Mouse (Mus musculus) hindbrain, embryonic 11.5 days (tissue): ENCODE results near the gene Anxa9. TPM values are rescaled to one million over a fixed set of nuclear protein-coding genes. Genes with fewer than 3 reads are reported as not detected.

Source experiments
- ATAC-seq: fragments of 200-750 bp; cut with Nextera tagmentation; 2 replicates; pipeline ENCODE4 v1.8.0; 2017; ENCODE audit warnings: mild to moderate bottlenecking, moderate TSS enrichment, moderate library complexity; ENCODE audit not compliant: low FRiP score
- DNase-seq: peaks from one replicate; pipeline ENCODE4 v3.0.0-alpha.2; 2015; ENCODE audit warnings: low spot score
- H3K27ac ChIP-seq: fragments of 300-500 bp; sonication (generic); 2 replicates; pipeline ENCODE4 v1.5.1; 2014; ENCODE audit warnings: mild to moderate bottlenecking, low read depth, low read length
- H3K27me3 ChIP-seq: fragments of 300-500 bp; sonication (generic); 2 replicates; pipeline ENCODE4 v1.6.1; 2014; ENCODE audit warnings: mild to moderate bottlenecking, low read length, moderate library complexity, mixed read lengths; ENCODE audit not compliant: control insufficient read depth, insufficient read depth
- H3K36me3 ChIP-seq: fragments of 300-500 bp; sonication (generic); 2 replicates; pipeline ENCODE4 v1.6.1; 2014; ENCODE audit warnings: mild to moderate bottlenecking, low read length, moderate library complexity, mixed read lengths; ENCODE audit not compliant: control insufficient read depth, insufficient read depth
- H3K4me1 ChIP-seq: fragments of 300-500 bp; sonication (generic); replicated peaks from 2 replicates; pipeline ENCODE4 v1.6.1; 2014; ENCODE audit warnings: low read length, mixed read lengths; ENCODE audit not compliant: control insufficient read depth, insufficient read depth
- H3K4me2 ChIP-seq: fragments of 300-500 bp; sonication (generic); replicated peaks from 2 replicates; pipeline ENCODE4 v1.6.1; 2014; ENCODE audit warnings: mild to moderate bottlenecking, low read depth, low read length
- H3K4me3 ChIP-seq: fragments of 300-500 bp; sonication (generic); 2 replicates; pipeline ENCODE4 v1.5.1; 2014; ENCODE audit warnings: low read depth, low read length
- H3K9ac ChIP-seq: fragments of 300-500 bp; sonication (generic); 2 replicates; pipeline ENCODE4 v1.6.1; 2014; ENCODE audit warnings: low read depth, low read length
- H3K9me3 ChIP-seq: fragments of 300-500 bp; sonication (generic); 2 replicates; pipeline ENCODE4 v1.6.1; 2016; ENCODE audit warnings: low read length; ENCODE audit not compliant: control insufficient read depth
- WGBS: fragments of 180-500 bp; shearing (Covaris S2); extraction: QIAGEN DNeasy Blood & Tissue Kit; methylation state at CpG from one replicate; pipeline ENCODE4 v1.1.7; 2014; 5-methylcytosine and 5-hydroxymethylcytosine counted together
- polyA plus RNA-seq: library from polyadenylated mRNA; unstranded; fragments of >200 nt; fragmentation: Nextera tagmentation; extraction: Ambion mirVana; gene quantifications from 2 replicates; pipeline ENCODE4 v1.2.1, GENCODE M21; 2014

Anxa9 gene
- polyA plus RNA-seq, 1 experiment from 2014 or later: 1.6 TPM

DNA sequence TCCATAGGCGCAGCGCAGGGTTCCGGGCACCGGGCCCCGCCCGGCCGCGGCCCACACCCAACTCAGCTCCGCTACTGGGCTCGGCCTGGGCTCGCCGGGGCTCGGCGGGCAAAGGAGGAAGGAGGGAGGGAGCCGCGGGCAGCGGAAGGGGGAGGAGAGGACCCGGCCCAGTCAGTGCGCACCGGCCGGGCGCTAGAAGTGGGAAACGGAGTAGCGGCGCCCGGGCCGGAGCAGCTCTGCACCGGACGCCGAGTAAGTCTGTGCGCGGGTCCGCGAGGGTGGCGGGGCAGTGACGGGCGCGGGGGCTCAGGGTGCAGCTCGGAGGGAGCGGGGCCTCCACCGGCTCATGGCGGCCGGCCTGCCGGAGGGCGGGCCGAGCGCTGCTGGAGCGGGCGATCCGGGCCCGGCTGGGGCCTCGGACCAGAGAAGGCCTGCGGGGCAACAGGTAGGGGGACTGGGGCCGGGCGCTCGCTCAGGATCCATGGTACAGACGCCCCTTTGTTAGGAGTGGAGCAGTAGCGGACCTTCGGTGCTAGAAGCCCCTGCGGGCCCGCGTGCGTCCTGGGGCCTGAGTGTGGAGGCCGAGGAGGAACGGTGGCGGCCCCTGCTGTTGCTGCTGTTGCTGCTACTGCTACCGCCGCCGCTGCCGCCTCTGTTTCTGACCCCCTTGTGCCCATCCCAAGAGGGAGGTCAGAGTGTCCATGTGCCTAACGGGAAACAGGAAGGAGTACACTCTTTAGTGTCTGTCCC, 8.3 kb upstream of the Anxa9 start:
- Histone ChIP-seq H3K27ac (peak overlapping the region; percentile 91), H3K36me3 (no peaks in the 10 kb centered on the region), H3K9me3 (no peaks in the 10 kb centered on the region), H3K9ac (peak overlapping the region; percentile 99), H3K27me3 (no peaks in the 10 kb centered on the region), H3K4me3 (peak overlapping the region; percentile 88), H3K4me2 (peak overlapping the region; percentile 80), H3K4me1 (peaks cover 14% of the 10 kb centered on the region)
- peak; percentile 95 for ATAC-seq
- under 1% methylated on average over 61 of the region's 71 CpGs for WGBS
- DNase-seq: peak; percentile 87

DNA sequence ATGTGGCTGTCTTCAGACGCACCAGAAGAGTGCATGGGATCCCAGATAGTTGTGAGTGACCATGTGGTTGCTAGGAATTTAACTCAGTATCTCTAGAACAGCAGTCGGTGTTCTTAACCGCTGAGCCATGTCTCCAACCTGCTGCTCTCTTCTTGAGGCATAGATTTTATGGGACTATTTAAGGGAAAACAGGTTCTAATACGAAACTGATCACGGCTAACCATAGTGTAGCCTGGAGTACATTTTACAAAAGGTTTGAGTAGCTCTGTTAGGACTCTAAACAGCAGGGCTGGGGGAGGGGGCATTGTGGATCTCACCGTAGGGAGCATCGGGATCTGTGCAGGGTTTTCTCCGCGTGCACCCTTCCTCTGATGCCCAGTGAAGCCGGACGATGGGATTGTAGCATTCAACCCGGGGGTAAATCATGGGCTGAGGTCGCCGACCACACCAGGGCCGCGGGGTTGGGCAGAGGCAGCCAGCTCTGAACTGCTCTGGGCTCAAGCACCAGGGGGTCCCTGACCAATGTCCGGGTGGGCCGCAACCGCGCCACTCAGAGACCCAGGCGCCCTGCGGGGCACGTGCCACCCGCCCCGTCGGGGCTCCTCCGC, 7.6 kb upstream of the Anxa9 start, which contains the start of gene Cers2:
Gene Cers2 (plus strand): TSS at position 306 of the 608 bp plus-strand sequence.
- Histone ChIP-seq H3K27me3 (no peaks in the 10 kb centered on the region), H3K4me3 (peak within 1 kb of the TSS; percentile 88), H3K9ac (peak within 1 kb of the TSS; percentile 99), H3K9me3 (no peaks in the 10 kb centered on the region), H3K36me3 (no peaks in the 10 kb centered on the region), H3K4me1 (peaks cover 14% of the 10 kb centered on the region), H3K4me2 (peak within 1 kb of the TSS; percentile 80), H3K27ac (peak within 1 kb of the TSS; percentile 91)
- no peak for ATAC-seq
- 3% methylated on average over 25 of the region's 27 CpGs for WGBS
- DNase-seq: no peak

DNA sequence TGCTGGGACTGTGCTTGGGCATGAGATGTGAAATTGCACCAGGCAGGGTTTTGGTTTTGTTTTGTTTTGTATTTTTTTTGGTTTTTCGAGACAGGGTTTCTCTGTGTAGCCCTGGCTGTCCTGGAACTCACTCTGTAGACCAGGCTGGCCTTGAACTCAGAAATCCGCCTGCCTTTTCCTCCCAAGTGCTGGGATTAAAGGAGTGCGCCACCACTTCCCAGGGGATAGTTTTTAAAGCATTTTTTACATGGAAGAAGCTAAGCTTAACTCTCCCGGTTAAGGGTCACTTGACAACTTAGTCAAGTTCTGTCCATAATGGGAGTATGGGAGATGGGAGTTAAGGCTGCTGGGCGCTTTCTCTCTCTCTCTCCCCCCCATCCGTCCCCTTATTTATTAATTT, 7.1 kb upstream of the Anxa9 start:
- no peak overlapping the region for H3K4me3 ChIP-seq
- 55% methylated on average over 6 of the region's 6 CpGs for WGBS
- no peak overlapping the region for H3K9ac ChIP-seq
- H3K4me2 ChIP-seq: peak overlapping the region; percentile 80; the same call in 1 of the 2 replicates
- no peaks in the 10 kb centered on the region for H3K27me3 ChIP-seq
- H3K27ac ChIP-seq: no peak overlapping the region
- H3K4me1 ChIP-seq: peaks cover 14% of the 10 kb centered on the region
- ATAC-seq (no peak), DNase-seq (no peak)
- no peaks in the 10 kb centered on the region for H3K9me3 ChIP-seq
- no peaks in the 10 kb centered on the region for H3K36me3 ChIP-seq

DNA sequence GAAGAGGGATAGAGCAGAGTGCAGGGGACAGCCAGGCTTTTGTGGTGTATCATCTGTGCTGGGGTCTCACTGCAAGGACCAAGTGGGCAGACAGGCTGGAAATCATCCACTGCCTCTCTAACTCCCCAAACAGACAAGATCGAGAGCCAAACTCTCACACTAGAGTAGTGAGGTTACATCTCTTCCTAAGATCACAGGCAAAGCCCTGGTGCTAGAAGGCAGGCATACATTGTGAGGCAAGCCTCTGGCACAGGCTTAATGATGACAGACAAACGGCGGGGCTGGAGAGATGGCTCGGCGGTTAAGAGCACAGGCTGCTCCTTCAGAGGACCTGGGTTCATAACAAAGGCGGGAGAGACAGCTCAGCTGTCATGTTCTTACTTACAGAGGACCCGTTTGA, 6.5 kb upstream of the Anxa9 start:
- Histone ChIP-seq H3K27me3 (no peaks in the 10 kb centered on the region), H3K36me3 (no peaks in the 10 kb centered on the region), H3K4me1 (peaks cover 12% of the 10 kb centered on the region), H3K4me2 (no peak overlapping the region), H3K9me3 (no peaks in the 10 kb centered on the region), H3K9ac (no peak overlapping the region), H3K4me3 (no peak overlapping the region), H3K27ac (no peak overlapping the region)
- DNase-seq (no peak), ATAC-seq (no peak)
- WGBS: 41% methylated on average over 7 of the region's 7 CpGs

DNA sequence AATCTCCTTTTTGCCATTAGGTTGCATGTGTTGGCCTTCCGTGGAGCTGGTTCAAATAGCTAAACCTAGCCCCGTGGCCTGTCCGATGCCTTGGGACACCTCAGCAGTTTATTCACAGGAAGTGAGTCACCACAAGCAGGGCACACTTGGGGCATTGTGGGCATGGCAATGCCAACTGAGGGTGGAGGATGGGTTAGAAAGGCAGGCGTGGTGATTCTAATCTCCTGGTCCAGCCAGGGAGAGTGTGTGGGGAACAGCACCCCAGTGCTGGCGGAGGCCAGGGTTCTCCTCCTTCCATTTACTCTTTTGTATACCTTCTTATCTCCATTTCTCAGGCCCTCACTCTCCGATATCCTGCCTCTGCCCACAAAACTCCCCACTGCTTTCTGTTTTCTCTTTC, 5.6 kb upstream of the Anxa9 start:
- Histone ChIP-seq H3K4me2 (no peak overlapping the region), H3K9me3 (no peaks in the 10 kb centered on the region), H3K4me3 (no peak overlapping the region), H3K4me1 (peaks cover 9% of the 10 kb centered on the region), H3K9ac (no peak overlapping the region), H3K36me3 (no peaks in the 10 kb centered on the region), H3K27me3 (no peaks in the 10 kb centered on the region), H3K27ac (no peak overlapping the region)
- ATAC-seq (no peak), DNase-seq (no peak)
- WGBS: 82% methylated on average over 6 of the region's 6 CpGs

DNA sequence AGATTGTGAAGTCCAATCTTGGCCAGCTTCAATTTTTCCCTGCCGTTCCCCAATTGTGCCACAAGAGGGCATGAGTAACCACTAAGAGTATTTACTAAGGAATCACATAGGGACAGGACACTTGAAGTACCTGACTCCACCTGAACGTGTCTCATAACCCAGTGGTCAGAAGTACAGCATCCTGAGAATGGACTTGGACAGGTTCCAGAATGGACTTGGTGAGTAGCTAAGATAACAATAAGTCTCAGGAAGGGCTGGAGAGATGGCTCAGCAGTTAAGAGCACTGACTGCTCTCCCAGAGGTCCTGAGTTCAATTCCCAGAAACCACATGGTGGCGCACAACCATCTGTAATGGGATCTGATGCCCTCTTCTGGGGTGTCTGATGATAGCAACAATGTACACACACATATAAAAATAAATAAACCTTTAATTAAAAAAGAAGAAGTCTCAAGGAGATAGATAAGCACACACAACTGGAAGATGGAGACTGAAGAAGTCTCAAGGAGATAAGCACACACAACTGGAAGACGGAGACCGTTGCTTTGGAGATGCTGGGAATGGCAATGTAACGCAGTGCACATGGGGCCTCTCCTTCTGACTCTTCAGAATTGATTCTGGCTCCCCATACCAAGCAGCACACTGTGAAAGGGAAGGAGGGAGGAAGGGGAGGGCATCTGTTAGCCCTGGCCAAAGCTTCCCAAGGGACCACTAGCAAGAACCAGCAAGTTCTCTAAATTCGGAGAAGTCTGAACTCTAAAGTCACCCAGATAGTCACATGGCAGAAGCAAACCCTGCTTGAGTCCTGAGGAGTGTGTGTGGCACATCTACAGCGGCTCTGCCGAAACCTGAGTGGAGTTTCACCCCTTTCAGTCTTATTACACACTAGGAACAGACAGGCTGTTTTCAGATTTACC, 4.2 kb upstream of the Anxa9 start:
- no peaks in the 10 kb centered on the region for H3K36me3 ChIP-seq
- no peak overlapping the region for H3K27ac ChIP-seq
- 70% methylated on average over 9 of the region's 9 CpGs for WGBS
- no peaks in the 10 kb centered on the region for H3K27me3 ChIP-seq
- H3K4me3 ChIP-seq: no peak overlapping the region
- DNase-seq (peak; percentile 80), ATAC-seq (no peak)
- no peak overlapping the region for H3K4me2 ChIP-seq
- H3K4me1 ChIP-seq: peaks cover 4% of the 10 kb centered on the region
- no peak overlapping the region for H3K9ac ChIP-seq
- no peaks in the 10 kb centered on the region for H3K9me3 ChIP-seq

DNA sequence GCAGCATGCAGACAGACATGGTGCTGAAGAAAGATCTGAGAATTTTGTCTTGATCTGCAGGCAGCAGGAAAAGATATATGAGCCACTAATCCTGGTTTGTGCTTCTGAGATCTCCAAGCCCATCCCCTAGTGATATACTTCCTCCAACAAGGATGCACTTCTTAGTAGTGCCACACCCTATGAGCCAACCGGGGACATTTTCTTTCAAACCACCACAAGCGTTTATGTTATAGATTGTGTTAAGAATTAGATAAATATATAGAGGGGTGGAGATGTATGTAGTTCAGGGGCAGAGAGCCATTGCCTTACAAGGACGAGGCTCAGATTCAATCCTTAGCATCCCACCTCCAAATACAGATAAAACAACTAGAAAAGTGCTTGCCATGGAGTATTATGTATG, 3.5 kb upstream of the Anxa9 start:
- WGBS: 79% methylated on average over 3 of the region's 3 CpGs
- Histone ChIP-seq H3K9ac (no peak overlapping the region), H3K9me3 (no peaks in the 10 kb centered on the region), H3K36me3 (no peaks in the 10 kb centered on the region), H3K4me1 (no peaks in the 10 kb centered on the region), H3K27ac (no peak overlapping the region), H3K4me3 (no peak overlapping the region), H3K27me3 (no peaks in the 10 kb centered on the region), H3K4me2 (no peak overlapping the region)
- DNase-seq: no peak
- no peak for ATAC-seq

DNA sequence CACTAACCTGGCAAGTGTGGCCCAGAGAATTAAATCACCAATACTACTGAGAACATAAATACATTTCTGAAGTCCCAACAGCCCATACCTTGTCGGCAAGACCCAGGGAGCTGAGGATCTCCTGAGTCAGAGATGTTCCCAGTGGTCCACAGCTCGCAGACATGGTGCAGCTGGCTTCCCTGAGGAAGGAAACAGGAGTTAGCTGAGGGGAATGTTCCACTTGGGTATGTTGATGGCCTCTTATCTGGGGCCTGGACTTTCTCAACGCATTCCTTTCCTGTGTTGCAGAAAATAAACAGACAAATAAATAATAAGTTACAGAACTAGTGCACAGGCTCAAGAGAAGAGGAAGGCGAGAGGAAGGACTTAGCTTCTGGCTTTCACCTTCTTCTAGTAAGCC, 732 bp downstream of the Anxa9 start:
- WGBS: 82% methylated on average over 4 of the region's 4 CpGs
- no peak overlapping the region for H3K27ac ChIP-seq
- H3K27me3 ChIP-seq: no peaks in the 10 kb centered on the region
- H3K9me3 ChIP-seq: no peaks in the 10 kb centered on the region
- H3K4me3 ChIP-seq: no peak overlapping the region
- H3K36me3 ChIP-seq: no peaks in the 10 kb centered on the region
- no peak for DNase-seq
- H3K9ac ChIP-seq: no peak overlapping the region
- H3K4me1 ChIP-seq: no peaks in the 10 kb centered on the region
- no peak for ATAC-seq
- H3K4me2 ChIP-seq: no peak overlapping the region
